Mouse (Mus musculus) lung, adult 2 months (tissue): ENCODE data around the gene Zfp750.

Experiments
- CTCF ChIP-seq: fragments of 200-500 bp; IDR thresholded peaks from 2 replicates; pipeline ENCODE4 v1.5.1; 2011; ENCODE audit warnings: mild to moderate bottlenecking, low read length, control low read depth; ENCODE audit not compliant: insufficient read depth
- POLR2A ChIP-seq: fragments of 200-500 bp; IDR thresholded peaks from 2 replicates; pipeline ENCODE4 v1.6.1; 2011; ENCODE audit warnings: low read depth, mild to moderate bottlenecking, control low read depth, low read length, borderline replicate concordance; ENCODE audit errors: extremely low read depth

DNA sequence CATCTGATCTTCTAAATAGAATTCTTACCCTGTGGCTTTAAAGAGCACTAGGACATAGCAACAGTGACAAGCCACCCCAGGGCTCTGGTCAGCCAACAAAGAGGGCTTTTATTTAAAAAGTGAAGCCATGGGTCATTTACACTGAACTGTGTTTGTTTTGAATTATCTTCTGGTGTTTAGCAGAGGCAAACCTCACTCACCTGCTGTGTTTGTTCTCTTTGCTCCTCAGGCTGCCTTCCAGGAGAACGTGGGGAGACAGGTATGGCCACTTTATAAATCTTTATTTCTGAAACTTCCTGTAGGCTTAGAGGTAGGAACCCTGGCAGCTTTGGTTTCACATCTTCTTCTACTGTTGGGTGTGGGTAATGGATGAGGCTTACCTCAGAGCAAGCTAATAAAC, 37.6 kb upstream of the Zfp750 start:
- no peak for TF ChIP-seq CTCF
- no peak for TF ChIP-seq POLR2A
